Mouse (Mus musculus): ENCODE data around the gene Clybl. TPM values are rescaled to one million over a fixed set of nuclear protein-coding genes. Genes with fewer than 3 reads are reported as not detected.

Clybl gene
- total and polyA plus RNA-seq, 2 experiments: 15.3 to 23.4 TPM

- Histone ChIP-seq H3K79me2 (ENCODE audit: control insufficient read depth, insufficient read depth, low read length) (no peaks in the 10 kb centered on the region), H3K4me3 (ENCODE audit: insufficient read depth, low read depth, low read length) (no peak overlapping the region), H3K36me3 (ENCODE audit: control insufficient read depth, insufficient read depth, low read length) (peaks cover 2% of the 10 kb centered on the region; the same call in 1 of the 2 replicates), H3K27ac (replicated peaks; ENCODE audit: insufficient read depth, low read depth, low read length) (no peak overlapping the region), H3K9ac (ENCODE audit: low read depth, low read length) (no peak overlapping the region), H3K27me3 (ENCODE audit: control insufficient read depth, insufficient read depth, low read length) (no peaks in the 10 kb centered on the region), H3K4me1 (ENCODE audit: control insufficient read depth, insufficient read depth, low read length) (no peaks in the 10 kb centered on the region)
- WGBS: 91% methylated on average over 19 of the region's 19 CpGs
- no peak for TF ChIP-seq POLR2A (IDR thresholded peaks at IDR 0.05; ENCODE audit: extremely low read depth, insufficient read depth, low read length)
- TF ChIP-seq CTCF (IDR thresholded peaks at IDR 0.05; ENCODE audit: low read depth, low read length): no peak
- no peak for DNase-seq (ENCODE audit: extremely low read depth, low read depth, low spot score)
Observed at GRCm38 (mm10) chr14:122388431-122389031, 207.0 kb downstream of the Clybl start.

GRCm38 (mm10) chr14:122389684-122390370 is 208.3 kb downstream of the Clybl start:
- 89% methylated on average over 13 of the region's 13 CpGs for WGBS
- Histone ChIP-seq H3K27me3 (ENCODE audit: control insufficient read depth, insufficient read depth, low read length) (no peaks in the 10 kb centered on the region), H3K36me3 (ENCODE audit: control insufficient read depth, insufficient read depth, low read length) (peaks cover 2% of the 10 kb centered on the region; the same call in 1 of the 2 replicates), H3K4me1 (ENCODE audit: control insufficient read depth, insufficient read depth, low read length) (no peaks in the 10 kb centered on the region), H3K4me3 (ENCODE audit: insufficient read depth, low read depth, low read length) (no peak overlapping the region), H3K27ac (replicated peaks; ENCODE audit: insufficient read depth, low read depth, low read length) (no peak overlapping the region), H3K79me2 (ENCODE audit: control insufficient read depth, insufficient read depth, low read length) (no peaks in the 10 kb centered on the region), H3K9ac (ENCODE audit: low read depth, low read length) (no peak overlapping the region)
- DNase-seq (ENCODE audit: extremely low read depth, low read depth, low spot score): no peak
- no peak for TF ChIP-seq CTCF (IDR thresholded peaks at IDR 0.05; ENCODE audit: low read depth, low read length)
- no peak for TF ChIP-seq POLR2A (IDR thresholded peaks at IDR 0.05; ENCODE audit: extremely low read depth, insufficient read depth, low read length)

DNA sequence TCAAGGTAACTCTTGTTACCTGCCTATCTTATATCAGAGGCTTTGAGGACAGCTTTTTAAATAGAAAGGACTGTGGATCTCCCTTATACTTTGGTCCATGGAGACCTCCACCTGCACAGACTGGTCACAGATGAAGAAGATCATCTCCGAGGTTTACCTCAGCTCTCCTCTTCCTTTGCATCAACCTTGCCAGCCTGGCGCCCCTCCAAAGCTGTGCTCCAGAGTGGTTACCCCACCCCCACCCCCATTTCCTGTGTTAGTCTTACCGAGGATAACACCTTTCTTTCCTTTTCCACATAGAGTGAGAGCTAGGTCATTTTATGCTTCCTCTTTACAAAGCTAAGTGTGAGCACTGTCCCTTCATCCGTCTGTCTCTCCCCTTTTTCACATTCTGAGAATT is 209.4 kb downstream of the Clybl start:
- Histone ChIP-seq H3K36me3 (ENCODE audit: control insufficient read depth, insufficient read depth, low read length) (peaks cover 2% of the 10 kb centered on the region; the same call in 1 of the 2 replicates), H3K4me1 (ENCODE audit: control insufficient read depth, insufficient read depth, low read length) (no peaks in the 10 kb centered on the region), H3K4me3 (ENCODE audit: insufficient read depth, low read depth, low read length) (no peak overlapping the region), H3K9ac (ENCODE audit: low read depth, low read length) (no peak overlapping the region), H3K79me2 (ENCODE audit: control insufficient read depth, insufficient read depth, low read length) (no peaks in the 10 kb centered on the region), H3K27ac (replicated peaks; ENCODE audit: insufficient read depth, low read depth, low read length) (no peak overlapping the region), H3K27me3 (ENCODE audit: control insufficient read depth, insufficient read depth, low read length) (no peaks in the 10 kb centered on the region)
- TF ChIP-seq POLR2A (IDR thresholded peaks at IDR 0.05; ENCODE audit: extremely low read depth, insufficient read depth, low read length) (no peak), CTCF (IDR thresholded peaks at IDR 0.05; ENCODE audit: low read depth, low read length) (no peak)
- 71% methylated on average over 4 of the region's 4 CpGs for WGBS
- DNase-seq (ENCODE audit: extremely low read depth, low read depth, low spot score): no peak

GRCm38 (mm10) chr14:122393119-122393518 is 211.6 kb downstream of the Clybl start:
- H3K36me3 ChIP-seq (ENCODE audit: control insufficient read depth, insufficient read depth, low read length): peaks cover 2% of the 10 kb centered on the region; the same call in 1 of the 2 replicates
- WGBS: 85% methylated on average over 1 of the region's 1 CpGs
- no peaks in the 10 kb centered on the region for H3K4me1 ChIP-seq (ENCODE audit: control insufficient read depth, insufficient read depth, low read length)
- H3K27ac ChIP-seq (replicated peaks; ENCODE audit: insufficient read depth, low read depth, low read length): no peak overlapping the region
- DNase-seq (ENCODE audit: extremely low read depth, low read depth, low spot score): no peak
- no peak overlapping the region for H3K4me3 ChIP-seq (ENCODE audit: insufficient read depth, low read depth, low read length)
- no peaks in the 10 kb centered on the region for H3K27me3 ChIP-seq (ENCODE audit: control insufficient read depth, insufficient read depth, low read length)
- H3K9ac ChIP-seq (ENCODE audit: low read depth, low read length): no peak overlapping the region
- no peak for TF ChIP-seq POLR2A (IDR thresholded peaks at IDR 0.05; ENCODE audit: extremely low read depth, insufficient read depth, low read length)
- TF ChIP-seq CTCF (IDR thresholded peaks at IDR 0.05; ENCODE audit: low read depth, low read length): no peak
- no peaks in the 10 kb centered on the region for H3K79me2 ChIP-seq (ENCODE audit: control insufficient read depth, insufficient read depth, low read length)

GRCm38 (mm10) chr14:122398676-122399075 is 217.2 kb downstream of the Clybl start:
- Histone ChIP-seq H3K4me3 (ENCODE audit: insufficient read depth, low read depth, low read length) (no peak overlapping the region), H3K36me3 (ENCODE audit: control insufficient read depth, insufficient read depth, low read length) (no peaks in the 10 kb centered on the region), H3K4me1 (ENCODE audit: control insufficient read depth, insufficient read depth, low read length) (no peaks in the 10 kb centered on the region), H3K27me3 (ENCODE audit: control insufficient read depth, insufficient read depth, low read length) (no peaks in the 10 kb centered on the region), H3K27ac (replicated peaks; ENCODE audit: insufficient read depth, low read depth, low read length) (no peak overlapping the region), H3K79me2 (ENCODE audit: control insufficient read depth, insufficient read depth, low read length) (no peaks in the 10 kb centered on the region), H3K9ac (ENCODE audit: low read depth, low read length) (no peak overlapping the region)
- TF ChIP-seq CTCF (IDR thresholded peaks at IDR 0.05; ENCODE audit: low read depth, low read length) (no peak), POLR2A (IDR thresholded peaks at IDR 0.05; ENCODE audit: extremely low read depth, insufficient read depth, low read length) (no peak)
- no peak for DNase-seq (ENCODE audit: extremely low read depth, low read depth, low spot score)
- 82% methylated on average over 4 of the region's 4 CpGs for WGBS

- TF ChIP-seq POLR2A (IDR thresholded peaks at IDR 0.05; ENCODE audit: extremely low read depth, insufficient read depth, low read length) (no peak), CTCF (IDR thresholded peaks at IDR 0.05; ENCODE audit: low read depth, low read length) (no peak)
- no peak for DNase-seq (ENCODE audit: extremely low read depth, low read depth, low spot score)
Observed at GRCm38 (mm10) chr14:122399906-122400305, 218.4 kb downstream of the Clybl start.

More at GRCm38 (mm10) chr14:122399906-122400305, 218.4 kb downstream of the Clybl start:
- no peaks in the 10 kb centered on the region for H3K79me2 ChIP-seq (ENCODE audit: control insufficient read depth, insufficient read depth, low read length)
- WGBS: 95% methylated on average over 5 of the region's 5 CpGs
- no peak overlapping the region for H3K27ac ChIP-seq (replicated peaks; ENCODE audit: insufficient read depth, low read depth, low read length)
- no peaks in the 10 kb centered on the region for H3K27me3 ChIP-seq (ENCODE audit: control insufficient read depth, insufficient read depth, low read length)
- H3K9ac ChIP-seq (ENCODE audit: low read depth, low read length): no peak overlapping the region
- H3K4me3 ChIP-seq (ENCODE audit: insufficient read depth, low read depth, low read length): no peak overlapping the region
- H3K4me1 ChIP-seq (ENCODE audit: control insufficient read depth, insufficient read depth, low read length): no peaks in the 10 kb centered on the region
- no peaks in the 10 kb centered on the region for H3K36me3 ChIP-seq (ENCODE audit: control insufficient read depth, insufficient read depth, low read length)
